Comparison of ENCODE assay signal across 8 mouse cellular contexts in the genomic region with DNA sequence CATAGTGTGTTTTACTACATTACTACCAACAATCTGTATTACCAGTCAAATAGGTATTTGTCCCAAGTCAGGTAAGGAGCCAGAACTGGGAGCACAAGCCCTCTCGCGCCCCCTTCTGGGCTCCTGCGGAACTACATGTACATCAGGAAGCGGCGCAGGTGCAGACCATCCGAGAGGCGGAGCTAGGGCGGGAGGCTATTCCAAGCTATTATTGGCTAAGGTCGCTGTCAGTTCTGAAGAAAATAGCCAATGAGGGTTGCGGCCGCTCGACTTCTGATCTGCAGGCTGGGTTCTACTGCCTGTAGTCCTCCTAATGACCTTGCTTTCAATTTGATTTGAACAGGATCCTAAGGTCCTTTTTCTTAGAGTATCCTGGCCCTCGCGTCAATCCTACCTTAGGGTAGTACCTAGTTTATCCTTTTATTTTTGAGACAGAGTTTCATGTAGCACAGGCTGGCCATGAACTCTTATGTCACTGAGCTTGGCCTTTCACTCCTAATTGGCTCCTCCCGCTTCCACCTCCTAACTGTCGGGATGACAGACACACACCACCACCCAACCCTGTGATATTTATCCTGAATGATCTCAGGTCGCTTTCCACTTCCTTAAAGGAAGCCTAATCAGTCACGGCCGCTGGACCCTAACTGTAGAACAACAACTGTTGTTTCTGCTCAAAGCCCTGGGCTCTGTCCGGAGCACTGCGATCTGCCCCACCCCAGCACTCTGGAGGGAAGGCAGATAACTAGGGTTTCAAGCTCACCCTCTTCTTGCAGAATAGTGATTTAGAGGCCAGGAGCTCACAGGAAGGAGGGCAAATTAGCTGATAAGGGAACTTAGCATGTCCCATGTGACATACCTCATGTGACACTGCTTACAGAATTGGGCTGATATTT. TPM values are rescaled to one million over a fixed set of nuclear protein-coding genes. Genes with fewer than 3 reads are reported as not detected.
A peak's percentile ranks its signal among the peaks of the same experiment; 100 is the strongest.
DNase-seq lines count a peak whose midpoint lies in the region; ATAC-seq and TF ChIP-seq lines count a peak whose summit lies in the region.

No protein-coding gene starts in this region.

- peak overlapping the region; percentile 74 for H3K27ac ChIP-seq in heart, embryonic 11.5 days (ENCODE audit: low read depth, low read length)
- peak overlapping the region; percentile 14 for H3K27ac ChIP-seq in kidney, embryonic 16.5 days (ENCODE audit: low read length)
- peak overlapping the region; percentile 67 for H3K27ac ChIP-seq in liver, adult 2 months (replicated peaks; ENCODE audit: insufficient read depth, low read depth, low read length)

- no peak overlapping the region for H3ac ChIP-seq in myocyte (ENCODE audit: control insufficient read depth, insufficient read length)

- H3K79me2 ChIP-seq in liver, adult 2 months (ENCODE audit: control insufficient read depth, insufficient read depth, low read length): no peaks in the 10 kb centered on the region
- H3K79me2 ChIP-seq in myocyte (ENCODE audit: control insufficient read depth, insufficient read depth): no peaks in the 10 kb centered on the region

- H3K4me2 ChIP-seq in heart, embryonic 11.5 days: peak overlapping the region; percentile 62
- peak overlapping the region; percentile 54 for H3K4me2 ChIP-seq in kidney, embryonic 16.5 days (replicated peaks; ENCODE audit: low read depth, low read length)
- H3K4me2 ChIP-seq in myocyte (ENCODE audit: low read depth): peak overlapping the region; percentile 59

- TF ChIP-seq CTCF in liver, adult 2 months (IDR thresholded peaks at IDR 0.05; ENCODE audit: low read depth, low read length): peak; percentile 92

- peak; percentile 94 for ATAC-seq in erythroblast, adult 5-6 weeks (replicated peaks; ENCODE audit: low FRiP score, poor library complexity, severe bottlenecking)
- peak; percentile 84 for ATAC-seq in heart, embryonic 11.5 days (replicated peaks; ENCODE audit: insufficient number of reproducible peaks, low FRiP score, low TSS enrichment)
- ATAC-seq in kidney, embryonic 16.5 days (ENCODE audit: low FRiP score, low TSS enrichment): peak; percentile 85

- H3K4me1 ChIP-seq in heart, embryonic 11.5 days (ENCODE audit: control insufficient read depth, insufficient read depth, low read length): peaks cover 10% of the 10 kb centered on the region
- peaks cover 17% of the 10 kb centered on the region; the same call in 1 of the 2 replicates for H3K4me1 ChIP-seq in kidney, embryonic 16.5 days (ENCODE audit: insufficient read depth, low read length)
- peaks cover 5% of the 10 kb centered on the region; the same call in 1 of the 2 replicates for H3K4me1 ChIP-seq in liver, adult 2 months (ENCODE audit: control insufficient read depth, insufficient read depth, low read length)

- no peak for TF ChIP-seq POLR2A in liver, adult 2 months (IDR thresholded peaks at IDR 0.05; ENCODE audit: extremely low read depth, insufficient read depth, low read length)
- no peak for TF ChIP-seq POLR2A in myocyte (IDR thresholded peaks at IDR 0.05; ENCODE audit: insufficient read length, low read depth)

- peak overlapping the region; percentile 24 for H3K4me3 ChIP-seq in heart, embryonic 11.5 days (ENCODE audit: low read depth, low read length)
- peak overlapping the region; percentile 37 for H3K4me3 ChIP-seq in kidney, embryonic 16.5 days (ENCODE audit: low read length)
- no peak overlapping the region for H3K4me3 ChIP-seq in liver, adult 2 months (ENCODE audit: insufficient read depth, low read depth, low read length)
- no peak overlapping the region for H3K4me3 ChIP-seq in myocyte

- no peaks in the 10 kb centered on the region for H3K36me3 ChIP-seq in heart, embryonic 11.5 days (ENCODE audit: control insufficient read depth, insufficient read depth, low read length)
- H3K36me3 ChIP-seq in kidney, embryonic 16.5 days (ENCODE audit: insufficient read depth, low read length): no peaks in the 10 kb centered on the region
- H3K36me3 ChIP-seq in liver, adult 2 months (ENCODE audit: control insufficient read depth, insufficient read depth, low read length): no peaks in the 10 kb centered on the region
- H3K36me3 ChIP-seq in myocyte (ENCODE audit: control insufficient read depth, insufficient read depth): no peaks in the 10 kb centered on the region
- no peaks in the 10 kb centered on the region for H3K36me3 ChIP-seq in splenic B cell, adult 2 months (ENCODE audit: control insufficient read depth, insufficient read depth, low read length, poor library complexity, severe bottlenecking)

- 8% methylated on average over 21 of the region's 21 CpGs for WGBS in heart, embryonic 11.5 days (ENCODE audit: insufficient replicate concordance)
- 5% methylated on average over 21 of the region's 21 CpGs for WGBS in kidney, embryonic 16.5 days
- WGBS in liver, adult 2 months: 10% methylated on average over 21 of the region's 21 CpGs

- DNase-seq in A20 (ENCODE audit: low read depth, low spot score): peak; percentile 90
- peak; percentile 98 for DNase-seq in brain, adult 2 months (ENCODE audit: low read depth, low spot score)
- DNase-seq in liver, adult 2 months (ENCODE audit: extremely low read depth, low read depth, low spot score): peak; percentile 91
- peak; percentile 97 for DNase-seq in splenic B cell, adult 2 months (ENCODE audit: low read depth, low spot score)

- H3K9me3 ChIP-seq in heart, embryonic 11.5 days (replicated peaks; ENCODE audit: control insufficient read depth, low read length): no peaks in the 10 kb centered on the region; the same call in 1 of the 2 replicates
- H3K9me3 ChIP-seq in kidney, embryonic 16.5 days (ENCODE audit: low read length): peaks cover 2% of the 10 kb centered on the region; the same call in 1 of the 2 replicates

- H3K27me3 ChIP-seq in heart, embryonic 11.5 days (ENCODE audit: control insufficient read depth, insufficient read depth, low read length): no peaks in the 10 kb centered on the region
- no peaks in the 10 kb centered on the region for H3K27me3 ChIP-seq in kidney, embryonic 16.5 days (ENCODE audit: insufficient read depth, low read length)
- H3K27me3 ChIP-seq in liver, adult 2 months (ENCODE audit: control insufficient read depth, insufficient read depth, low read length): no peaks in the 10 kb centered on the region
- H3K27me3 ChIP-seq in myocyte (ENCODE audit: control insufficient read depth, insufficient read depth, insufficient read length): no peaks in the 10 kb centered on the region
- no peaks in the 10 kb centered on the region; the same call in 1 of the 2 replicates for H3K27me3 ChIP-seq in splenic B cell, adult 2 months (ENCODE audit: control insufficient read depth, insufficient read depth, low read length, poor library complexity, severe bottlenecking)

- peak overlapping the region; percentile 54; the same call in 1 of the 2 replicates for H3K9ac ChIP-seq in heart, embryonic 11.5 days (ENCODE audit: low read depth, low read length)
- H3K9ac ChIP-seq in kidney, embryonic 16.5 days (replicated peaks; ENCODE audit: low read length): peak overlapping the region; percentile 33; the same call in 1 of the 2 replicates
- H3K9ac ChIP-seq in liver, adult 2 months (ENCODE audit: low read depth, low read length): peak overlapping the region; percentile 62

TF ChIP-seq in myocyte, 11 proteins besides CTCF, POLR2A, EP300 and RAD21 (continues in another document):
- TF ChIP-seq POLR2AphosphoS2 (IDR thresholded peaks at IDR 0.05; ENCODE audit: insufficient read length, low read depth) (no peak), MAX (IDR thresholded peaks at IDR 0.05; ENCODE audit: low read depth) (no peak), MYOD1 (IDR thresholded peaks at IDR 0.05; ENCODE audit: control insufficient read depth in 1 of 3, insufficient read length in 2 of 3, low read depth in 2 of 3) (no peak), SRF (IDR thresholded peaks at IDR 0.05; ENCODE audit: control insufficient read depth, insufficient read length, low read depth) (no peak), E2F4 (IDR thresholded peaks at IDR 0.05; ENCODE audit: insufficient read depth) (no peak), MYOG (IDR thresholded peaks at IDR 0.05; ENCODE audit: control insufficient read depth in 1 of 3, insufficient read depth in 1 of 3, insufficient read length in 2 of 3, low read depth in 2 of 3) (no peak)

RNA-seq across cellular contexts. Expression of a gene that starts 18.4 kb away (rescaled TPM):
- total RNA-seq in erythroblast, adult 5-6 weeks (2015; ENCODE audit: low replicate concordance): 4.6 and 6.9 TPM in 2 replicates
- 6.8 and 8.9 TPM in 2 replicates for total RNA-seq in erythroblast, adult 5-6 weeks (2017; ENCODE audit: low replicate concordance)
- 22.3 and 35.7 TPM in 2 replicates for polyA plus RNA-seq in heart, embryonic 11.5 days (2014; fragmentation: Nextera tagmentation; extraction: Ambion mirVana)
- 67.4 and 68.1 TPM in 2 replicates for polyA plus RNA-seq in kidney, embryonic 16.5 days (2015; fragmentation: Nextera tagmentation; extraction: Ambion mirVana)
- 29.5 and 37.3 TPM in 2 replicates for total RNA-seq in liver, adult 2 months (2014; rRNA removed)
- 69.1 and 76.4 TPM in 2 replicates for polyA plus RNA-seq in liver, adult 2 months (2012; rRNA removed)
- 34.1 TPM for polyA plus RNA-seq in myocyte (2012; fragmentation: generic; extraction: Trizol)

RNA-seq across cellular contexts. Expression of a gene that starts 27.5 kb away (rescaled TPM):
- total RNA-seq in erythroblast, adult 5-6 weeks (2015; ENCODE audit: low replicate concordance): 1.7 TPM in 1 of 2 replicates, not detected in the other
- total RNA-seq in erythroblast, adult 5-6 weeks (2017; ENCODE audit: low replicate concordance): 1.1 and 3.2 TPM in 2 replicates
- polyA plus RNA-seq in heart, embryonic 11.5 days (2014; fragmentation: Nextera tagmentation; extraction: Ambion mirVana): 0.11 and 0.31 TPM in 2 replicates
- 0.13 and 0.14 TPM in 2 replicates for polyA plus RNA-seq in kidney, embryonic 16.5 days (2015; fragmentation: Nextera tagmentation; extraction: Ambion mirVana)
- 3.3 and 4.1 TPM in 2 replicates for total RNA-seq in liver, adult 2 months (2014; rRNA removed)
- 5.3 and 9.9 TPM in 2 replicates for polyA plus RNA-seq in liver, adult 2 months (2012; rRNA removed)
- polyA plus RNA-seq in myocyte (2012; fragmentation: generic; extraction: Trizol): 0.22 TPM

RNA-seq across cellular contexts. Expression of a gene that starts 44.4 kb away (rescaled TPM):
- 11.9 TPM in 2 replicates for total RNA-seq in erythroblast, adult 5-6 weeks (2015; ENCODE audit: low replicate concordance)
- total RNA-seq in erythroblast, adult 5-6 weeks (2017; ENCODE audit: low replicate concordance): 31.9 and 59.8 TPM in 2 replicates
- 45.5 and 48.2 TPM in 2 replicates for polyA plus RNA-seq in heart, embryonic 11.5 days (2014; fragmentation: Nextera tagmentation; extraction: Ambion mirVana)
- 58.7 and 64.1 TPM in 2 replicates for polyA plus RNA-seq in kidney, embryonic 16.5 days (2015; fragmentation: Nextera tagmentation; extraction: Ambion mirVana)
- 22.3 and 27.3 TPM in 2 replicates for total RNA-seq in liver, adult 2 months (2014; rRNA removed)
- polyA plus RNA-seq in liver, adult 2 months (2012; rRNA removed): 42.2 and 45.8 TPM in 2 replicates
- 39.8 TPM for polyA plus RNA-seq in myocyte (2012; fragmentation: generic; extraction: Trizol)

RNA-seq across cellular contexts. Expression of a gene that starts 55.2 kb away (rescaled TPM):
- total RNA-seq in erythroblast, adult 5-6 weeks (2015; ENCODE audit: low replicate concordance): 2.5 and 2.7 TPM in 2 replicates
- total RNA-seq in erythroblast, adult 5-6 weeks (2017; ENCODE audit: low replicate concordance): 0.77 and 1.1 TPM in 2 replicates
- 7.6 and 8.3 TPM in 2 replicates for polyA plus RNA-seq in heart, embryonic 11.5 days (2014; fragmentation: Nextera tagmentation; extraction: Ambion mirVana)
- 14.3 and 15.3 TPM in 2 replicates for polyA plus RNA-seq in kidney, embryonic 16.5 days (2015; fragmentation: Nextera tagmentation; extraction: Ambion mirVana)
- 1.0 and 1.5 TPM in 2 replicates for total RNA-seq in liver, adult 2 months (2014; rRNA removed)
- 1.9 and 3.5 TPM in 2 replicates for polyA plus RNA-seq in liver, adult 2 months (2012; rRNA removed)
- 3.6 TPM for polyA plus RNA-seq in myocyte (2012; fragmentation: generic; extraction: Trizol)

Comparison
In these comparisons a context has a peak if more than half of its experiments do, and no peak if none do; other contexts are left out.
1. H3K27ac ChIP-seq: peak in every context shown above with its lines; median percentile 74 in heart, embryonic 11.5 days; 67 in liver, adult 2 months; 14 in kidney, embryonic 16.5 days.
2. H3K4me3 ChIP-seq: peak in heart, embryonic 11.5 days (single experiment) and kidney, embryonic 16.5 days (single experiment); none in liver, adult 2 months (single experiment) and myocyte (single experiment).
3. Peak in every context shown above with its lines, with median percentiles within 50 percentile points of each other: DNase-seq, ATAC-seq, H3K4me2 ChIP-seq and H3K9ac ChIP-seq.